Mouse (Mus musculus) splenic B cell, adult 2 months (primary cell): ENCODE measurements at regions not wholly inside any gene's neighbourhood (a gene's known extent, or its start where the extent isn't known, plus 50 kb on each side); places are given as distances from the start of the nearest gene placed in this dataset.
"Not testable (repeated sequence)": the region's sequence is repeated elsewhere in the genome, so short reads cannot be mapped to it uniquely, and the experiment has no call there.

Experiments
- DNase-seq: peaks from one replicate; pipeline ENCODE4 v3.0.0-alpha.2; 2011; ENCODE audit warnings: low read depth, low spot score
- H3K27me3 ChIP-seq: 2 replicates; pipeline ENCODE4 v1.6.1; 2012; ENCODE audit warnings: mild to moderate bottlenecking, low read length, moderate library complexity, mixed read lengths; ENCODE audit not compliant: control insufficient read depth, poor library complexity, insufficient read depth, severe bottlenecking
- H3K36me3 ChIP-seq: 2 replicates; pipeline ENCODE4 v1.6.1; 2012; ENCODE audit warnings: mild to moderate bottlenecking, low read length, moderate library complexity, mixed read lengths; ENCODE audit not compliant: control insufficient read depth, poor library complexity, insufficient read depth, severe bottlenecking

- H3K27me3 ChIP-seq: no peaks in the 10 kb centered on the region
- H3K36me3 ChIP-seq: no peaks in the 10 kb centered on the region
- DNase-seq: no peak
Observed at GRCm38 (mm10) chr2:17155596-17155995, 575.7 kb downstream of the Nebl start.

- Histone ChIP-seq H3K36me3 (no peaks in the 10 kb centered on the region), H3K27me3 (no peaks in the 10 kb centered on the region)
- DNase-seq: no peak
Observed at GRCm38 (mm10) chr2:17123626-17124025, 607.6 kb downstream of the Nebl start.

GRCm38 (mm10) chr2:17117292-17117691 lies 614.0 kb downstream of the Nebl start:
- H3K27me3 ChIP-seq: no peaks in the 10 kb centered on the region
- no peaks in the 10 kb centered on the region for H3K36me3 ChIP-seq
- no peak for DNase-seq

- no peak for DNase-seq
- no peaks in the 10 kb centered on the region for H3K27me3 ChIP-seq
- H3K36me3 ChIP-seq: no peaks in the 10 kb centered on the region
Observed at GRCm38 (mm10) chr2:17111177-17111576, 620.1 kb downstream of the Nebl start.

GRCm38 (mm10) chr2:17101161-17101560 lies 630.1 kb downstream of the Nebl start:
- H3K36me3 ChIP-seq: no peaks in the 10 kb centered on the region
- DNase-seq: no peak
- no peaks in the 10 kb centered on the region for H3K27me3 ChIP-seq

- Histone ChIP-seq H3K36me3 (no peaks in the 10 kb centered on the region), H3K27me3 (no peaks in the 10 kb centered on the region)
- no peak for DNase-seq
Observed at GRCm38 (mm10) chr2:17097546-17097945, 633.7 kb downstream of the Nebl start.

GRCm38 (mm10) chr2:17091454-17091853 lies 639.8 kb downstream of the Nebl start:
- DNase-seq: no peak
- no peaks in the 10 kb centered on the region for H3K36me3 ChIP-seq
- no peaks in the 10 kb centered on the region for H3K27me3 ChIP-seq

- no peaks in the 10 kb centered on the region for H3K27me3 ChIP-seq
- no peaks in the 10 kb centered on the region for H3K36me3 ChIP-seq
- no peak for DNase-seq
Observed at GRCm38 (mm10) chr2:17081266-17081665, 650.0 kb downstream of the Nebl start.

GRCm38 (mm10) chr2:17065149-17066145 lies 665.8 kb downstream of the Nebl start:
- peak; percentile 15 for DNase-seq
- not testable (repeated sequence) for H3K27me3 ChIP-seq, H3K36me3 ChIP-seq
